In genomic region chr16:60605061-60605831, GRCm38 (mm10) we compare ENCODE assay signal across 8 mouse cellular contexts. TPM values are rescaled to one million over a fixed set of nuclear protein-coding genes. Genes with fewer than 3 reads are reported as not detected.
A peak's percentile ranks its signal among the peaks of the same experiment; 100 is the strongest.
DNase-seq lines count a peak whose midpoint lies in the region; ATAC-seq and TF ChIP-seq lines count a peak whose summit lies in the region.

Gene Epha6, minus strand, starts transcription at chr16:60605531.

- peak within 1 kb of the TSS; percentile 68 for H3K4me3 ChIP-seq in hindbrain, embryonic 15.5 days
- peak within 1 kb of the TSS; percentile 44 for H3K4me3 ChIP-seq in limb, embryonic 14.5 days (replicated peaks; ENCODE audit: low read length)

- peak; percentile 6 for DNase-seq in kidney, postnatal 10 days
- no peak for DNase-seq in kidney, postnatal 14 days
- DNase-seq in embryo, embryonic 11 days = peak; percentile 77
- DNase-seq in limb, embryonic 14.5 days (ENCODE audit: low spot score) = peak; percentile 31
- peak; percentile 48 for DNase-seq in right cerebral cortex, postnatal 14 days
- DNase-seq in thymus, postnatal 36 days = no peak
- DNase-seq in c-Kit-positive CD71-positive TER-119-positive erythroid progenitor cells, embryonic 14.5 days (ENCODE audit: low spot score) = no peak

- H3K4me2 ChIP-seq in hindbrain, embryonic 15.5 days = peak within 1 kb of the TSS; percentile 92
- H3K4me2 ChIP-seq in limb, embryonic 14.5 days (replicated peaks; ENCODE audit: low read depth, low read length, severe bottlenecking) = peak within 1 kb of the TSS; percentile 86

- no peaks in the 10 kb centered on the region for H3K27me3 ChIP-seq in hindbrain, embryonic 15.5 days
- peaks cover 29% of the 10 kb centered on the region for H3K27me3 ChIP-seq in limb, embryonic 14.5 days (ENCODE audit: control insufficient read depth, insufficient read depth, low read length)

- no peak for TF ChIP-seq POLR2A in limb, embryonic 14.5 days (IDR thresholded peaks at IDR 0.05; ENCODE audit: borderline replicate concordance, extremely low read depth, insufficient read depth, insufficient read length)

- WGBS in hindbrain, embryonic 15.5 days = under 1% methylated on average over 45 of the region's 45 CpGs
- WGBS in limb, embryonic 14.5 days = 0% methylated on average over 35 of the region's 45 CpGs

- no peaks in the 10 kb centered on the region for H3K36me3 ChIP-seq in hindbrain, embryonic 15.5 days
- H3K36me3 ChIP-seq in limb, embryonic 14.5 days (ENCODE audit: control insufficient read depth, insufficient read depth, low read length) = no peaks in the 10 kb centered on the region

- peak within 1 kb of the TSS; percentile 83 for H3K27ac ChIP-seq in hindbrain, embryonic 15.5 days (replicated peaks)
- H3K27ac ChIP-seq in limb, embryonic 14.5 days (replicated peaks; ENCODE audit: low read depth, low read length) = no peak within 1 kb of the TSS

- peak within 1 kb of the TSS; percentile 71 for H3K9ac ChIP-seq in hindbrain, embryonic 15.5 days
- peak within 1 kb of the TSS; percentile 43 for H3K9ac ChIP-seq in limb, embryonic 14.5 days (ENCODE audit: low read depth, low read length, severe bottlenecking)

- no peaks in the 10 kb centered on the region for H3K9me3 ChIP-seq in hindbrain, embryonic 15.5 days
- H3K9me3 ChIP-seq in limb, embryonic 14.5 days (ENCODE audit: control insufficient read depth, low read length) = no peaks in the 10 kb centered on the region

- ATAC-seq in hindbrain, embryonic 15.5 days (ENCODE audit: low FRiP score, low read depth) = peak; percentile 83
- peak; percentile 49 for ATAC-seq in limb, embryonic 14.5 days (ENCODE audit: low FRiP score, low read depth)

- H3K4me1 ChIP-seq in hindbrain, embryonic 15.5 days (replicated peaks) = peaks cover 12% of the 10 kb centered on the region
- H3K4me1 ChIP-seq in limb, embryonic 14.5 days (ENCODE audit: control insufficient read depth, insufficient read depth, low read length) = peaks cover 10% of the 10 kb centered on the region

RNA-seq across cellular contexts. Expression of gene Epha6, which starts in this region (rescaled TPM):
- polyA plus RNA-seq in hindbrain, embryonic 15.5 days (2015; fragmentation: Nextera tagmentation; extraction: Ambion mirVana) = 9.5 and 11.3 TPM in 2 replicates
- 0.35 and 0.41 TPM in 2 replicates for polyA plus RNA-seq in limb, embryonic 14.5 days (2012; rRNA removed)
- 0.67 and 1.3 TPM in 2 replicates for polyA plus RNA-seq in limb, embryonic 14.5 days (2014; fragmentation: Nextera tagmentation; extraction: Ambion mirVana)

Comparison
In these comparisons a context has a peak if more than half of its experiments do, and no peak if none do; other contexts are left out.
1. DNase-seq: peak in kidney, postnatal 10 days (single experiment), embryo, embryonic 11 days (single experiment), limb, embryonic 14.5 days (single experiment) and right cerebral cortex, postnatal 14 days (single experiment); none in kidney, postnatal 14 days (single experiment), thymus, postnatal 36 days (0 of 2) and c-Kit-positive CD71-positive TER-119-positive erythroid progenitor cells, embryonic 14.5 days (single experiment).